Mouse (Mus musculus) lung, postnatal 4 days (tissue): ENCODE data around the gene Ndufa7.
A peak's percentile ranks its signal among the peaks of the same experiment; 100 is the strongest.

Experiments used
- DNase-seq, 2 experiments: peaks; one replicate each; pipeline ENCODE4 v3.0.0; 2021

Ndufa7 gene

GRCm38 (mm10) chr17:33824084-33824996 lies at the start of gene Ndufa7, which contains the start of gene Rps28:
TSS of gene Ndufa7 (plus strand) at chr17:33824572.
TSS of gene Rps28 (minus strand) at chr17:33824562.
- DNase-seq: peak; percentile 98 to 100

- no peak for DNase-seq
Measured at GRCm38 (mm10) chr17:33774573-33775155, 49.7 kb upstream of the Ndufa7 start.

- no peak for DNase-seq
Measured at GRCm38 (mm10) chr17:33775287-33775686, 49.1 kb upstream of the Ndufa7 start.

- peak; percentile 94 to 96 for DNase-seq
Measured at GRCm38 (mm10) chr17:33779271-33779966, 45.0 kb upstream of the Ndufa7 start.

GRCm38 (mm10) chr17:33779967-33780295 lies 44.4 kb upstream of the Ndufa7 start:
- no peak for DNase-seq

- peak; percentile 63 to 66 for DNase-seq
Measured at GRCm38 (mm10) chr17:33780431-33780830, 43.9 kb upstream of the Ndufa7 start.

- peak; percentile 82 to 88 for DNase-seq
Measured at GRCm38 (mm10) chr17:33781124-33781977, 43.0 kb upstream of the Ndufa7 start, which contains the start of gene Angptl4. TSS of gene Angptl4 (minus strand) at chr17:33781830.

- DNase-seq: no peak
Measured at GRCm38 (mm10) chr17:33782067-33782466, 42.3 kb upstream of the Ndufa7 start.

- peak; percentile 87 to 94 for DNase-seq
Measured at GRCm38 (mm10) chr17:33783408-33783807, 41.0 kb upstream of the Ndufa7 start.

- no peak for DNase-seq
Measured at GRCm38 (mm10) chr17:33784939-33785338, 39.4 kb upstream of the Ndufa7 start.

- no peak for DNase-seq
Measured at GRCm38 (mm10) chr17:33786375-33786774, 38.0 kb upstream of the Ndufa7 start.

- DNase-seq: no peak
Measured at GRCm38 (mm10) chr17:33788732-33789131, 35.6 kb upstream of the Ndufa7 start.

- peak in 1 of 2 experiments; percentile 43 for DNase-seq
Measured at GRCm38 (mm10) chr17:33798306-33798705, 26.1 kb upstream of the Ndufa7 start.

- no peak for DNase-seq
Measured at GRCm38 (mm10) chr17:33799277-33799676, 25.1 kb upstream of the Ndufa7 start.

GRCm38 (mm10) chr17:33802221-33802620 lies 22.2 kb upstream of the Ndufa7 start:
- no peak for DNase-seq

- no peak for DNase-seq
Measured at GRCm38 (mm10) chr17:33804205-33804604, 20.2 kb upstream of the Ndufa7 start.

- DNase-seq: peak; percentile 44 to 60
Measured at GRCm38 (mm10) chr17:33804745-33805144, 19.6 kb upstream of the Ndufa7 start.

- no peak for DNase-seq
Measured at GRCm38 (mm10) chr17:33807181-33807888, 17.0 kb upstream of the Ndufa7 start.

GRCm38 (mm10) chr17:33808192-33808591 lies 16.2 kb upstream of the Ndufa7 start:
- DNase-seq: no peak

GRCm38 (mm10) chr17:33810334-33811141 lies 13.8 kb upstream of the Ndufa7 start, which contains the start of gene Kank3:
TSS of gene Kank3 (plus strand) at chr17:33810519.
- DNase-seq: peak; percentile 92 to 97

GRCm38 (mm10) chr17:33811142-33811516 lies 13.2 kb upstream of the Ndufa7 start:
- DNase-seq: peak in 1 of 2 experiments; percentile 28
